Mouse (Mus musculus): Measurements from ENCODE around the gene Tnxb. TPM values are rescaled to one million over a fixed set of nuclear protein-coding genes. Genes with fewer than 3 reads are reported as not detected.
"Not testable (repeated sequence)": the region's sequence is repeated elsewhere in the genome, so short reads cannot be mapped to it uniquely, and the experiment has no call there.

Tnxb gene
- total RNA-seq, 2 experiments from 2014 or later: 4.6 to 5.4 TPM

DNA sequence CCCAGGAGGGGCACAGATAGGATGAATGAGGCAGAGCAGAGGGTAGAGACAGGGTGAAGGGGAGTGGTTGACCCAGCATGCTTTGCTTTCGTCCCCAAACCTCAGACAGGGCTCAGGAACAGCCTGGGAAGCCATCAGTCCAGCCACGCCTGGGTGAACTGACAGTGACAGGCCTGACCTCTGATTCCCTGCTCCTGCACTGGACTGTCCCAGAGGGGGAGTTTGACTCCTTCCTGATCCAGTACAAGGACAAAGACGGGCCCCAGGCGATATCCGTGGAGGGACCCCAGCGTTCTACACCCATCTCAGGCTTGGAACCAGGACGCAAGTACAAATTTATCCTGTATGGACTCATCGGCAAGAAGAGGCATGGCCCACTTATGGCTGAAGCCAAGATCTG is 12.8 kb downstream of the Tnxb start:
- DNase-seq (ENCODE audit: low spot score in 2 of 2): no peak

DNA sequence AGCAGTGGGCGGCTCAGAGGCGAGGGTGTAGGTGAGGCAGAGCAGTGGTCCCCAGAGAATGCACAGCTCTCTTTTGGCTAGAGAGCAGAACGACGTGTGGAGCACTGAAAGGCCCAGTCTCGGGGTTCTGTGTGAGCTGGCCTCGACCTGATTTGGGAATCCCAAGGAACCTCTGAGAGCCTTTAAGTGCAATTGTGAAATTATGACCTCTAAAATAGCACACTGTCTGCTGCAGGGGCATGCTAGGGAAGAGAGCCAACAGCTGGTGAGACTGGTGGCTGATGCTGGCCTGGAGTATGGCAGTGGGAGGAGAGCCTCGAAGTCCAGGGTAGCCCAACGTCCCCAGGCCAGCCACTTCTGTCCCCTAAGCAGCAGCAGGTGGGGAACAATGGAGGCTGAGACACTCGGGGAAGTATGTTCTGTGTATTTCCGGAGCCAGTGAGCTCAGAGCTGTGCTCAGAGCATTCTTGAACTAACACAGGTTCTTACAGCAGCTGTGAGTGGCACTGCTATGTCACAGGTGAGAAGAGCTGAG is 13.4 kb downstream of the Tnxb start:
- no peak for DNase-seq (ENCODE audit: low spot score in 2 of 2)

DNA sequence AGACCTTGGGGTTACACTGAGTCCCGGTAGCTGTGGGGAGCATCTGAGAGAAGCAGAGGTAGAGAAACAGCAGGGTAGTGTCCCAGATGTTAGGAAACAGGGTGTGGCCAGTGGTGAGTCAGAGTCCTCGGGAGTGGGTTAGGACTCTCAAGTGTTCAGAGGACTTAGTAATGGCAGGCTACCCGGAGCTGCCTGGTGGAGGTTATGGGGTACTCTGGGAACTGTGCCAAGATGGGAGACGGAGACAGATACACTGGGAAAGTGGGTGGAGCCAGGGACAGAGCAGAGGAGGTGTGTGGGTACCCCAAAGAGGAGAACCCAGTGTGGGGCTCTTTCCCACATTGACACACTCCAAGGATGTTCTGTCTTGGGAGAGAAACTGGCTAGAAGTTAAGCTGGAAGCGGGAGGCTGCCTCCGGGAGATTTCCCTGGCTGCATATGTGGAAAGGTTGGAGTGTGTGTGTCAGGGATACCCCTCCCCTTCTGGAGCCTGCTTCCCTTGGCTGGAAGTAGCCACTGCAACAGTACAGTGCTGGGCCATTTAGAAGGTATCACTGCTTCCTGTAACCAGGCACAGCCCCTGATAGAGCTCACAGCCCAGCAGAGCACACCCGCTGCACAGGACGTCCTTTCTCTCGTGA is 14.0 kb downstream of the Tnxb start:
- no peak for DNase-seq (ENCODE audit: low spot score in 2 of 2)

DNA sequence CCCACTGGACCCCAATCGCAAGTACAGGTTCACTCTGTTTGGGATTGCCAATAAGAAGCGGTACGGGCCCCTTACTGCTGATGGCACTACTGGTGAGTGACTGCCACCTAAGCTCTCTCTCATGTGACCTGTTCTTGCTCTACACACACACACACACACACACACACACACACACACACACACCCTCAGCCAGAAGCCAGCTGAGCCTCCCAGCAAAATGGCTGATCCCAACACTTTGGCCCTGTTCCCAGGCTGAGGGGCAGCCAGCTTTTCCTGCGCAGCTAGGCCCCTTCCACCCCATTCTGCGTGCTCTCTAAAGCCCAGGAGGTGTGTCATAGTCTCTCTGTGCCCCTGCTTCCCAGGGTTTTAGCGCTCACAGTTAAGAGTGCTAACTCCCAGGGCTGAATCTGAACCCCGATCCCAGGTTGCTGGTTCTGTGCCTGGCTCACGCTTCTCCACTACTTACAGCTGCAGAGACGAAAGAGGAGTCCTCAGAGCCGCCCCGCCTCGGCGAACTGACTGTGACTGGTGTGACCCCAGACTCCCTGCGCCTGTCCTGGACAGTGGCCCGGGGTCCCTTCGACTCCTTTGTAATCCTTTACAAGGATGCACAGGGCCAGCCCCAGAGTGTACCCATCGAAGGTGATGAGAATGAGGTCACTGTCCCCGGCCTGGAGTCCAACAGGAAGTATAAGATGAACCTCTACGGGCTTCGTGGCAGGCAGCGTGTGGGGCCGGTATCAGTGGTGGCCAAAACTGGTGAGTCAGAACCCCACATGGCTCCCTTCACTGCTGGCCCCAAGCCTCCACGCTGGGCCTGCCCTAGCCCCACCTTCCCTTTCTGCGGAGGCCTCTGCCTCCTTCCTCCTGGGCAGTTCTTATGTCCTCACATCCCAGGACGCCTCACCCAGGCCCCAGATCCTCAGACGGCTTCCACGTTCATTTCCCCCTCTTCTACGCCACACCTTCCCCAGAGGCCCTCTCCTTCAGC is 15.1 kb downstream of the Tnxb start:
- peak in 1 of 2 experiments; percentile 42 for DNase-seq (ENCODE audit: low spot score in 2 of 2)

DNA sequence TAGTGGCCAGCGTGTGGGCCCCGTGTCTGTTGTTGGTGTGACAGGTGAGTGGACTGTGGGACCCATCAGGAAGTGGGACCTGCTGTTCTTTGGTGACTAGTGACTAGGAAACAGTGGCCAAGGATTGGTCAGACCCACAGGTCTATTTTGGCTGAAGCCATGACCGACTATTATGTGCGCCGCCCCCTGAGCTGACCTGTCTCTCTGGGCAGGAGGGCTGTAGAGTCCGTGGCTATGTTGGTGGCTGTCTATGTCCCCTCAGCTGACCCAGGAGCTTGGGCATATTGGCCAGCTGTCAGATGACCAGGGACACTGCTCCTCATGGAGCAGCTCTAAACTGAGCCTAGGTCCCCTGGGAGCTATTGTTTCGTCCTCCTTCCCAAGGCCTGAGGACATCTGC is 18.6 kb downstream of the Tnxb start:
- DNase-seq (ENCODE audit: low spot score in 2 of 2): no peak

DNA sequence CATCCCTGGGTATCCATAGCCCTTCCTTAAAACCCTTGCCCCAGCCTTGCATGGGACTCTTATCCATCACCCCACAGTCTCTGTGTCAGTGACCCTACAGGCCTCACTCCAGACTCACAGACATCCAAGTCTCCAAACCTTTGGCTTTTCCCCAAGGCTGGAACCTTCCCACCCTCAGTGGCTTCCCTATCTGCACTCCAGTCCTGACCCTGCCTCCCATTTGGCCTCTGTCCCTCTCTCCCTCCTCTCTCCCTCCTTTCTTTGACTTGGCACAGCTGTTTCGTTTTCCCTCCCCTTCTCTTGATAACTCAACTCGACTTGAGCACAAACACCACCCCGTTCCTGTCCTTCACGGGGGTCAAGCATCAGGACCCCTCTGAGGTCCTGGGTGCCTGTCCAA is 20.1 kb downstream of the Tnxb start:
- no peak for DNase-seq (ENCODE audit: low spot score in 2 of 2)

DNA sequence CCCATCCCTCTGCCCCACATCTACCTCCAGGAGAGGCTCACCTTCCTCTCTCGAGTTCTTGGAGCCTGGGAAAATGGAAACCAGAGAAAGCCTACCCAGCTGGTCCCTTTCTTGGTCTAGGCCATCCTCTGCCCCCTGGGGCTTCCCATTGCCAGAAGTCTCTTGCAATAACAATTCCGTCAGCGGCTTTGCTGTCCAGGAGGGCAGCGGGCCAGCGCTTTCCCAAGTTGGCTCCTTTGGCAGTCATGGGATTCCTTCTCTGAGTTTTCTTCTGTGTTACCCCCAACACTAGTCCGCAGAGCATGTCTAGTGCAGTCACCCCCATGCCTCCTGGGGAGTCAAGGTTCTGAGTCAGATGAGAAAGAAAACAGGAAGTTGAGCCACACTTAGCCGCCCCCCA is 22.6 kb downstream of the Tnxb start:
- no peak for DNase-seq (ENCODE audit: low spot score in 2 of 2)

DNA sequence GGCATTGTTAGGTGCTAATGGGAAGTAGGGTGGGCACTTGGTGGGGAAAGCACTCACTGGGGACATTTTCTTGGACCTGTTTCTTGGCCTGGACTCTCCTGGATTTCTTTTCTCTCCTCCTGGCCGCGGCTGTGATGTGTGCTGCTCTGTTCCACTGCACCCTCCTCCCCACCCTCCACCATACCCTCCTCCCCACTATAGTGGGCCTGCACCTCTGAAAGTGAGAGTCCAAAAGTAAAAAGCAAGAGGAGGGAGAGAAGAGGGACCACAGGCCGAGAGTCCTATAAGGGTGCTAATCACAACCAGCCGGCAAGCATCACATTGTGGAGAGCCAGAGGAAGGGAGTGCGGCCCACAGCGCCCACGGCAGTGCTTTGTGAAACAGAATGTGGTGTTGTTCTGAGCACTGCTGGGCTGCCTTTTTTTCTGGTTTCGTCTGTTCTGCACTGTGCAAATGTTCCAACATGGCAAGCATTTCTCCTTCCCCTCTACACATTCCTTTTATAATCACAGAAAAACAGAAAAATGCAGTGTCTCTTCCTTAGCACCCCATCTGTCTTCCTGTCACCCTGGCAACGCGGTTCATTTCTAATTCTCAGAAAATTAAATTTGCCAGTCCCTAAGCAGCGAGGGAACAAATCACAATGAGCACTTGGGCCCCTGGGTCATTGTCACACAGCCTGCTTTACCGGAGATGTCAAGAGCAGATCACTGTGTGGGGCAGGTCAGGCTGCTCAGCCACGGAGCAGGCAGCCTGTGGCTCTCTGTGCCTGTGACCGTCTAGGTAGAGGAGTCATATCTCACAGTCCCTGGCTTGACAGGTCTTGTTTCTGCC is 29.5 kb downstream of the Tnxb start:
- peak; percentile 72 to 86 for DNase-seq (ENCODE audit: low spot score in 2 of 2)

DNA sequence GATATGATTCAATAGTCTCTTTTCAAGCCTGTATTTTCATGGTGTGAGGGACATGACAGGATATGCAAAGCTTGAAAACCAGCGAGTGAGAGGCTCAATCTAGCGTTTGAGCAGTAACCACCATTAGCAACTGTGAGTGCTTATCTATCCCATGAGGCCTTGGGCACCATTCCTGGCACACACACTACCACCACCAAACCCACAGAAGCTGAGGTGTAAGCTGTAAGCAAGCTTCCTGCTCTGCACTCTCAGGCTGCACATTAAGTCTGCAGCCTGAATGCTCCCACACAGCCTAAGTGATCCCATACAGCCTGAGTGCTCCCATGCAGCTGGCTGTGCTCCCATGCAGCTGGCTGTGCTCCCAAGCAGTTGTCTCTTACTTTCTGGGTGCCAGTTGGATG is 30.3 kb downstream of the Tnxb start:
- DNase-seq (ENCODE audit: low spot score in 2 of 2): peak; percentile 33 to 45

DNA sequence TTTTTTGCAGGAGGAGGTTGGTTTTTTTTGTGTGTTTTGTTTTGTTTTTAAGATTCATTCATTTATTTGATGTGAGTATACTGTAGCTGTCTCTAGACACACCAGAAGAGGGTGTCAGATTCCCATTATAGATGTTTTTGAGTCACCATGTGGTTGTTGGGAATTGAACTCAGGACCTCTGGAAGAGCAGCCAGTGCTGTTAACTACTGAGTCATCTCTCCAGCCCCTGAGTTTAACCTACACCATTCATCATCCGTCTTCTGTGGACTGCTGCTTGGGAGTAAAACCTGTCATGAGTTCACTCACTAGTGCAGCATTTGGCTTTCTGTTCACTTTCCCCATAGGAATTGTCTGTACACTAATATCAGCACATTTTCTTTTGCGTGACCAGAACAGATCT is 36.1 kb downstream of the Tnxb start:
- not testable (repeated sequence) for DNase-seq (ENCODE audit: low spot score in 2 of 2)

DNA sequence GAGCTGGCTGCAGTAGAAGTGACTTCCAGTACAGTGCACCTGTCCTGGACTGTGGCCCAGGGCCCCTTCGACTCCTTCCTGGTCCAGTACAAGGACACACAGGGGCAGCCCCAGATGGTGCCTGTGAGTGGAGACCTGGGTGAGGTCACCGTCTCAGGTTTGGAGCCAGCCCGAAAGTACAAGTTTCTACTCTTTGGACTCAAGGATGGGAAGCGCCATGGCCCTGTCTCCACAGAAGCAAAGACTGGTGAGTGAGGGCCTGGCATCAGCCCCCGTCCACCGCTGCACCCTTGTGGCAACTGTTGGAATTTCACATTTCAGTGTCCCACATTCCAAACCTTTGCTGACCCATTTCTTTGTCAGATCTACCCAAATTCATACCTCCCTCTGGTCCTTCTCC is 42.6 kb downstream of the Tnxb start:
- DNase-seq (ENCODE audit: low spot score in 2 of 2): peak; percentile 62 to 63

DNA sequence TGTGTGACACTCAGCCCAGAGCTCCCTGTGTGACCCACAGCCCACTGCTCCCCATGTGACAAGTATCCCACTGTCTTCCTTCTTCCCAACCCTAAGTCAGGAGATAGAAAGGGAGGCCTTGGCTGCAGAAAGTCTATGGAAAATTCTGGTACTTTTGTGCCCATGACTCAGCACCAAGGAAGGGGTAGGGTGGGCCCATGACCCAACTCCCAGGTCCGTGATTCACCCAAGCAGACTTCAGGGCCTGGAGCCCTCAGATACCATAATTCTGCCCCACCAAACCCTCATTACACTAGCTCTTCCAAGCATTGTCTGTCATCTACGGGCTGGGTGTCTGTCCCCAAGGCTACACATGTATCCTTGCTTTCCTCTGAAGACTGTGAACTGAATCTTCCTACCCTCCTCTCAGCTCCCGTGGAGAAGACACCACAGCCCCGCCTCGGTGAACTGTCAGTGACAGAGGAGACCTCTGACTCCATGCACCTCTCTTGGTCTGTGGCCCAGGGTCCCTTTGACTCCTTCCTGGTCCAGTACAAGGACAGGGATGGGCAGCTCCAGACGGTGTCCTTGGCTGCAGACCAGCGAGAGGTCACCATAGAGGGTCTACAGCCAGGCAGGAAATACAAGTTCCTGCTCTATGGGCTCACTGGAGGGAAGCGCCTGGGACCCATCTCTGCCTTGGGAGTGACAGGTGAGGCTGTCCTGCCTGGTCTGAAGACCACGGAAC is 44.0 kb downstream of the Tnxb start:
- not testable (repeated sequence) for DNase-seq (ENCODE audit: low spot score in 2 of 2)

DNA sequence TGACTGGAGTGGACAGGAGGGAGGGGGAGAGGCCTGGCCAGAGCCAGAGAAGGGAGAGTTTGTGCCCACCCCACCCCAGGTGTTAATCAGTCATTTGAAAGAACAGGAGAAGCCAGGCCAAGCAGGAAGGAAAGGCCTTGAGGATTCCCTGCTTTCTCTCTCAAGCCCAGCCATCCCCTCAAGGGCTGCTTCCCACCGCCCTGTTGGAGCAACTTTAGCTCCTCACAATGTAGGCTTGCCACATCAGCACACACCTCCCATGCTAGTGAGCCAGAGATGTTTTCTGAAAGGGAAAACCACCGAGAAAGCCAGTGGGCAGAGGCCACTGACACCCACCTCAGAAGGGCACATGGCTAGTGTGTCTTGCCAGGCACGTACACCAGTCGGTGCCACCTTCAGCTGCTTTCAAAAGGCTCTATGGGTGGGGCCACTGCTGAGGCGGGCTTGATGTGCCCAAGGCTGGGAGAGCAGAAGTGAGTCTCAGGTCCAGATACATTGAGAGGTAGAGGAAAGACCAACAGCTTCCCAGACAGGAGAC is 44.6 kb downstream of the Tnxb start:
- not testable (repeated sequence) for DNase-seq (ENCODE audit: low spot score in 2 of 2)

DNA sequence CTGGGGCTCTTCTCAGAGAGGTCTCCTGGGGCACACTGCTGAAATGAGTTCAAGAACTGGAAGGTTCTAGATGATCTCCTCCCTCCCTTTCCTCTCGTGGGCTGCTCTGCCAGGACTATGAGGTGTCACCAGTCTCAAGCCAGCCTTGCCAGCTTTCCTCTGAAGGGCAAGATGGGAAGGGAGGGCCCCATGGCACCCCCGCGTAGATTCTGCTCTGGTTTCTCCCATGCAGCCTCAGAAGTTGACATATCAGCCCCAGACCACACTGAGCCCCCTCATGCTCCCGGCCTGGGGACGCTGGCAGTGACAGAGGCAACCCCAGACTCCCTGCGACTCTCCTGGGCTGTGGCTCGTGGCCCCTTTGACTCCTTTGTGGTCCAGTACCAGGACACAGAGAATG is 45.1 kb downstream of the Tnxb start:
- not testable (repeated sequence) for DNase-seq (ENCODE audit: low spot score in 2 of 2)

DNA sequence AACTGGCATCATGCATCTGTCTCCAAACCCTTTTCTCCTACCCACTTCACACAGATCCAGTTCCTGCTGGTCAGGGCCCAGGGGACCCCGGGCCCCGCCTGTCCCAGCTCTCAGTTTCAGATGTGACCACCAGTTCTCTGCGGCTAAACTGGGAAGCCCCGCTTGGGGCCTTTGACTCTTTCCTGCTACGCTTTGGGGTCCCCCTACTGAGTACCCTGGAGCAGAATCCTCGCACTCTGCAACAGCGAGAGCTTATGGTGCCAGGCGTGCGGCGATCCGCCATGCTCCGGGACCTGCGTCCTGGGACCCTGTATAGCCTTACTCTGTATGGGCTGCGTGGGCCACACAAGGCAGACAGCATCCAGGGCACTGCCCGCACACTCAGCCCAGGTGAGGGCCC is 45.9 kb downstream of the Tnxb start:
- DNase-seq (ENCODE audit: low spot score in 2 of 2): no peak

DNA sequence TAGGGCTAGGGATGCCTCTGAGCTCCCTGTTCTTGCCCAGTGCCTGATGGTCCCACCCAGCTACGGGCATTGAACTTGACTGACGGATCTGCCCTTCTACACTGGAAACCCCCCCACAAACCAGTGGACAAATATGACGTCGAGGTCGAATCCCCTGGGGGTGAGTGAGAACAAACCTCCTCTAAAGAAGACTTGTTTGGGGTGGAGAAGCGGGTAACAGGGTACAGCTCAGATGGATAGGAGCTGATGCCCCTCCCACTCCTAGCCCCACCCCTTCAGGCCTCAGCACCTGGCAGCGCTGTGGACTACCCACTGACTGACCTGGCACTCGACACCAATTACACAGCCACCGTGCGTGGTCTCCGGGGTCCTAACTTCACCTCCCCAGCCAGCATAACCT is 47.1 kb downstream of the Tnxb start:
- DNase-seq (ENCODE audit: low spot score in 2 of 2): no peak

DNA sequence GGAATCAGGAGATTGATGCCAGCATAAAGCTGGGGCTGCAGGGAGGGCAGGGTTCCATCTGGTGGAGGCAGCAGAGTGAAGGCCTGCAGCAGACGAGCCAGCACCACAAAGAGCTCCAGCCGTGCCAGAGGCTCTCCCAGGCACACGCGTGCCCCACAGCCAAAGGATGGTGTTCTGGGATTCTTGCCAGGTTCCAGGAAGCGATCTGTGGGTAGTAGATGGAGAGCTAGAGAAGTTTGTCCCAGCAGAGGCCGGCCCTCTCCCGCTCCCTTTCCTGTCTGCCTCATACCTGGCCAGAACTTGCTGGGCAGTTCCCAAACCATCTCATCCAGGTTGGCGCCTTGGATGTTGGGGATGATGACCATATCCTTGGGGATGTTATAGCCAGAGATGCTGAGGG is 49.6 kb downstream of the Tnxb start:
- DNase-seq (ENCODE audit: low spot score in 2 of 2): not testable (repeated sequence)

DNA sequence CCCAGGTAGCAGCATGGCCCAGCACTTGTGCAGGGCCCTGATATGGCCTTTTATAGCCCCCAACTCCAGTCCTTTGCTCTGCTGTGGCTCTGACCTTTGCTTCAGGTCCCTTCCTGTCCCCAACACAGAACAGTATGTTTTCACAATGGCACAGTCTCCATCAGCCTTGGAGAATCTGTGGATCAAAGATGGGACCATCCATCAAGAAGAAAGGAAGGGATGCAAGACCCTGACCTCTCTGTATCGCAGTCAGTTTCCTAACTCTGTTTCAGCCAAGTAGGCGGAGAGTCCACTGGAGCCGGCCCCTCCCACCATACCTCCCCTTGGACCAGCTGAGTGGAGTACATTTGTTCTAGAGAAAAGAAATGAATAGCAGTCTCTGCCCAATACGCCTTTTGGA is 51.9 kb downstream of the Tnxb start:
- not testable (repeated sequence) for DNase-seq (ENCODE audit: low spot score in 2 of 2)

DNA sequence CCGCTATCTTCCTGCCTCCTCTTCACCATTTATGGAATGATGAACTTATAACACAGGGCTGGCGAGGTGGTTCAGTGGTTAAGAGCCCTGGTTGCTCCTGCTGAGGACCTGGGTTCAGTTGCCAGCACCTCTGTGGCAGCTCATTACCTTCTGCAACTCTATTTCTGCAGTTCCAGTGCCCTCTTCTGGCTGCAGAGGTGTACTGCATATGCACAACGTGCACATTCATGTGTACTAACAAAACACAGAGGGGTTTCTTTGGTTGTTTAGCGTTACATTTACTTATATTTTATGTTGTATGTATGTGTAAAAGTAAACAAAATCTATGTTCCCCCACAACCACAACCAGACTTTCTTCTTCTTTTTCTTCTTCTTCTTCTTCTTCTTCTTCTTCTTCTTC is 52.7 kb downstream of the Tnxb start:
- DNase-seq (ENCODE audit: low spot score in 2 of 2): no peak

DNA sequence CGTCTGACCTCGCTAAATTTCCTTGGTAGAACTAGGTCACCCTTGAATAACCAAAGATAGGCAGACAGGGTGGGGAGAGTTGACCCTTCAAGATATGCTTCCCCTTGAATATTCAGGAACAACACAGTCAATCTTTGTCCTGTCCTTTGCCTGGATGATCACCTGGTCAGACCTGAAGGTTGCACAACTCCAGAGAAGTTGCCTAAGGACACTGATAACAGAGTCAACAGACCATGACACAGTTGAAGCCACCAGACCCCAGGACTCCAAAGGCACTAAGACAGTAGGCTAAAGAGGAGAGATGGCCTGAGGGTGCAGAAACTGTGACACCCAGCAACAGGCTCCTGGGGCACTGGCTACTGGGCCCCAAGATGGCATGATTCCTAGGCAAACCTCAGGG is 57.6 kb downstream of the Tnxb start:
- no peak for DNase-seq (ENCODE audit: low spot score in 2 of 2)
